Mouse (Mus musculus): Measurements from ENCODE around the gene Lipe. TPM values are rescaled to one million over a fixed set of nuclear protein-coding genes. Genes with fewer than 3 reads are reported as not detected.
A peak's percentile ranks its signal among the peaks of the same experiment; 100 is the strongest.

Gene Lipe
- total and polyA plus RNA-seq, 2 experiments from 2014 or later = 6.9 to 11.6 TPM

DNA sequence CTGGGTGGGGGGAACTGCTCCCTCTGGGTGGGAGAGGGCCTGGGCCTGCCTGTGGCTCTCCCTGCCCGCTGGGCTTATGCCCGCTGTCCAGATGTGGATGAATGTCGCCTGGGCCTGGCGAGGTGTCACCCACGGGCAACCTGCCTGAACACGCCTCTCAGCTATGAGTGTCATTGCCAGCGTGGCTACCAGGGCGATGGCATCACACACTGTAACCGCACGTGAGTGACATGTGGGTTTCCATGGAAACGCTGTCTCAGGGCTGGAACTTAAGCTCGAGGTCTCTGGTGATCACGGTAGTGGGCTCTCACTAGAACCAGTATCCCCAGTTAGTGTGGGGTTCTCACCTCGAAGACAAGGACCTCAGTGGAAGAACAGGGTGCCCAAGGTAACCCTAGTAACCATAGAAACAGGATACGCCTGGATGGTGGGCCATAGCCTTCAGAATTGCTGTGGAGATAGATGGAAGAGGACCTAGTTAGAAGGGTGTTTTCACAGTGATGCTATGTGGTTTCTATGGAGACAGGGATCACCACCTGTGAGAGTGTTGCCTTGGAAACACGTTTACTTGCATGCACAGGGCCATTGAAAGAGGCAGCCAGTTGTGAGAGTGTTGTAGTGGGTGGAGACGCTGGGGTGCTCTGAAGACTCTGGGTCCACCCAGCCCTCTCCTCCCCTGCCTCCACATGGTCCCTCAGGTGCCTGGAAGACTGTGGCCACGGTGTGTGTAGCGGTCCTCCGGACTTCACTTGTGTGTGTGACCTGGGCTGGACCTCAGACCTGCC lies 57.3 kb downstream of the Lipe start:
- peak overlapping the region; percentile 59 for H3K27ac ChIP-seq (ENCODE audit: low read depth, low read length)
- peaks cover 55% of the 10 kb centered on the region for H3K36me3 ChIP-seq (ENCODE audit: insufficient read depth, low read length)
- H3K9ac ChIP-seq (replicated peaks; ENCODE audit: low read length, poor library complexity, severe bottlenecking) = no peak overlapping the region
- peak; percentile 49 for DNase-seq (ENCODE audit: low spot score)
- TF ChIP-seq CTCF (IDR thresholded peaks at IDR 0.05) = no peak
- H3K4me1 ChIP-seq (ENCODE audit: insufficient read depth, low read length) = peaks cover 3% of the 10 kb centered on the region; the same call in 1 of the 2 replicates
- H3K27me3 ChIP-seq (ENCODE audit: insufficient read depth, low read length) = no peaks in the 10 kb centered on the region
- no peaks in the 10 kb centered on the region for H3K9me3 ChIP-seq (ENCODE audit: low read length)
- peak; percentile 64 for ATAC-seq (ENCODE audit: low FRiP score)
- no peak overlapping the region for H3K4me3 ChIP-seq (ENCODE audit: low read depth, low read length)
- WGBS = 62% methylated on average over 20 of the region's 20 CpGs
- no peak overlapping the region for H3K4me2 ChIP-seq (ENCODE audit: low read depth, low read length, poor library complexity, severe bottlenecking)

DNA sequence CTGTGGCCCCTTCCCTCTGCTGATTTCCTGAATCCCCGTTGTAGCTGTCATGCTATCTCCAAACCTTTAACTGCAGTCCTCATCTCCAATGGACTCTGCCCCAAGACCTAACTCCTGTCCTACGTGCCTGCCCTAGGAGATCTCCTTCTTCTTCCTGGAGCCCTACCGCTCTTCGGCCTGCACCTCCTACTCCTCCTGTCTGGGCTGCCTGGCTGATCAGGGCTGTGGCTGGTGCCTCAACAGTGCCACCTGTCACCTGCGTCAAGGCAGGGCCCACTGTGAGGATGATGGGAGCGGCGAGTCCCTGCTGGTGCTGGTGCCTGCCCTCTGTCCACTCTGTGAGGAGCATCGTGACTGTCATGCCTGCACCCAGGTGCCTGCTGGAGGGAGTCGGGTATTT lies 59.2 kb downstream of the Lipe start:
- Histone ChIP-seq H3K9me3 (ENCODE audit: low read length) (no peaks in the 10 kb centered on the region), H3K27ac (ENCODE audit: low read depth, low read length) (no peak overlapping the region), H3K4me3 (ENCODE audit: low read depth, low read length) (no peak overlapping the region), H3K36me3 (ENCODE audit: insufficient read depth, low read length) (peaks cover 56% of the 10 kb centered on the region), H3K4me1 (ENCODE audit: insufficient read depth, low read length) (peaks cover 3% of the 10 kb centered on the region; the same call in 1 of the 2 replicates), H3K9ac (replicated peaks; ENCODE audit: low read length, poor library complexity, severe bottlenecking) (no peak overlapping the region), H3K4me2 (ENCODE audit: low read depth, low read length, poor library complexity, severe bottlenecking) (no peak overlapping the region), H3K27me3 (ENCODE audit: insufficient read depth, low read length) (no peaks in the 10 kb centered on the region)
- WGBS = 94% methylated on average over 9 of the region's 9 CpGs
- DNase-seq (ENCODE audit: low spot score) = no peak
- ATAC-seq (ENCODE audit: low FRiP score) = no peak
- TF ChIP-seq CTCF (IDR thresholded peaks at IDR 0.05) = no peak

DNA sequence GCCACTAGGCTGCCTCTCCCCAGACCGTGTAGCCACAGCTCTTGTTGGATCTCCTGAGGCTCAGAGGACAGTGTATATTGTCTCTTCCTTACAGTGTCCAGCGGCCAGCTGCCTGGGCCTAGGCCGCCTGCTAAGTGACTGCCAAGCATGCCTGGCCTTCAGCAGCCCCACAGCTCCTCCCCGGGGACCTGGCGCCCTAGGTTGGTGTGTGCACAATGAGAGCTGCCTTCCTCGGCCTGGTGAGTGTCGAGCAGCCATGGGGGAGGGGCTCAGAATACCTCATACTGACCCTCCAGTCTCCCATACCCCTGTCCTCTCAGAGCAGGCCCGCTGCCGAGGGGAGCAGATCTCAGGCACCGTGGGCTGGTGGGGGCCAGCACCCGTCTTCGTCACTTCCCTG lies 64.0 kb downstream of the Lipe start:
- Histone ChIP-seq H3K4me2 (ENCODE audit: low read depth, low read length, poor library complexity, severe bottlenecking) (no peak overlapping the region), H3K27me3 (ENCODE audit: insufficient read depth, low read length) (no peaks in the 10 kb centered on the region), H3K4me3 (ENCODE audit: low read depth, low read length) (no peak overlapping the region), H3K27ac (ENCODE audit: low read depth, low read length) (no peak overlapping the region), H3K4me1 (ENCODE audit: insufficient read depth, low read length) (no peaks in the 10 kb centered on the region), H3K36me3 (ENCODE audit: insufficient read depth, low read length) (peaks cover 53% of the 10 kb centered on the region), H3K9me3 (ENCODE audit: low read length) (no peaks in the 10 kb centered on the region), H3K9ac (replicated peaks; ENCODE audit: low read length, poor library complexity, severe bottlenecking) (no peak overlapping the region)
- DNase-seq (ENCODE audit: low spot score) = no peak
- no peak for ATAC-seq (ENCODE audit: low FRiP score)
- WGBS = 80% methylated on average over 12 of the region's 12 CpGs
- no peak for TF ChIP-seq CTCF (IDR thresholded peaks at IDR 0.05)

DNA sequence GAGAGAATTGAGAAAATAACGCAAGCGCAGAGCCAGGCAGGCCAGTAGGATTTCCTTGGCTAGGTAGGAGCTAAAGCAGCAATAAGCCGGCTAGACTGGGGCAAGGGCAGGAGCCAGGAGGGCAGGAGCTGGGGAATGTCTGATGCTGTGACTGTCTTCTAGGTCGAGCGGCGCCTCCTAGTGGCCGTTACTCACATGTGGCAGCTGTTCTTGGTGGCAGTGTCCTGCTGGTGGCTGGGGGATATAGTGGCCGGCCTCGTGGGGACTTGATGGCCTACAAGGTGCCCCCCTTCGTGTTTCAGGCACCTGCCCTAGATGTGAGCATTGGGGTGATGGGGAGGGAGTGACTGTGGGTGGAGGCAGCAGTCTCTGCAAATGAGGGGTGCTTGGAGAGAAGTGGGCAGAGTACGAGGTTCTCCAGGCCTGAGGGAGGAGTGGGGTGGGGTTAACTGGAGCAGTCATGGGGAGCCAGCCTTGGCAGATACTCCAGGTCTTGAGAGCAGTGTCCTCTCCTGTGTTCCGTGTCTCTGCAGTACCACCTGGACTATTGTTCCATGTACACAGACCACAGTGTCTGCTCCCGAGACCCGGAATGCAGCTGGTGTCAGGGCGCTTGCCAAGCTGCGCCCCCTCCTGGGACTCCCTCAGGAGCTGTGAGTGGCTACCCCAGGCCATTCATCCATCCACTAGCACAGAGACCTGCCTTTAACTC lies 64.8 kb downstream of the Lipe start:
- no peaks in the 10 kb centered on the region for H3K9me3 ChIP-seq (ENCODE audit: low read length)
- H3K4me3 ChIP-seq (ENCODE audit: low read depth, low read length) = no peak overlapping the region
- ATAC-seq (ENCODE audit: low FRiP score) (peak; percentile 42), DNase-seq (ENCODE audit: low spot score) (peak; percentile 68)
- no peak overlapping the region for H3K9ac ChIP-seq (replicated peaks; ENCODE audit: low read length, poor library complexity, severe bottlenecking)
- peak; percentile 74 for TF ChIP-seq CTCF (IDR thresholded peaks at IDR 0.05)
- no peak overlapping the region for H3K4me2 ChIP-seq (ENCODE audit: low read depth, low read length, poor library complexity, severe bottlenecking)
- H3K27me3 ChIP-seq (ENCODE audit: insufficient read depth, low read length) = no peaks in the 10 kb centered on the region
- WGBS = 42% methylated on average over 16 of the region's 16 CpGs
- H3K36me3 ChIP-seq (ENCODE audit: insufficient read depth, low read length) = peaks cover 50% of the 10 kb centered on the region
- H3K4me1 ChIP-seq (ENCODE audit: insufficient read depth, low read length) = no peaks in the 10 kb centered on the region
- no peak overlapping the region for H3K27ac ChIP-seq (ENCODE audit: low read depth, low read length)

Other genes starting within 250 kb of the Lipe start
- 7.6 and 9.0 TPM in 2 replicates for gene Pou2f2, start 219.0 kb downstream of the Lipe start, total RNA-seq (2014; rRNA removed)
- 28.9 and 35.9 TPM in 2 replicates for gene Pou2f2, start 219.0 kb downstream of the Lipe start, polyA plus RNA-seq (2015; fragmentation: Nextera tagmentation; extraction: Ambion mirVana)
- gene Dedd2, start 178.1 kb downstream of the Lipe start, total RNA-seq (2014; rRNA removed) = 25.9 and 27.8 TPM in 2 replicates
- 17.7 and 18.7 TPM in 2 replicates for gene Dedd2, start 178.1 kb downstream of the Lipe start, polyA plus RNA-seq (2015; fragmentation: Nextera tagmentation; extraction: Ambion mirVana)
- 8.1 and 9.5 TPM in 2 replicates for gene Zfp526, start 177.3 kb downstream of the Lipe start, total RNA-seq (2014; rRNA removed)
- gene Zfp526, start 177.3 kb downstream of the Lipe start, polyA plus RNA-seq (2015; fragmentation: Nextera tagmentation; extraction: Ambion mirVana) = 0.94 and 1.0 TPM in 2 replicates
- gene Gsk3a, start 160.9 kb downstream of the Lipe start, total RNA-seq (2014; rRNA removed) = 155 and 169 TPM in 2 replicates
- gene Gsk3a, start 160.9 kb downstream of the Lipe start, polyA plus RNA-seq (2015; fragmentation: Nextera tagmentation; extraction: Ambion mirVana) = 20.3 and 20.6 TPM in 2 replicates
- 15.8 TPM in 2 replicates for gene Erf, start 147.9 kb downstream of the Lipe start, total RNA-seq (2014; rRNA removed)
- gene Erf, start 147.9 kb downstream of the Lipe start, polyA plus RNA-seq (2015; fragmentation: Nextera tagmentation; extraction: Ambion mirVana) = 2.2 and 3.0 TPM in 2 replicates
- 145 and 146 TPM in 2 replicates for gene Cic, start 131.0 kb downstream of the Lipe start, total RNA-seq (2014; rRNA removed)
- gene Cic, start 131.0 kb downstream of the Lipe start, polyA plus RNA-seq (2015; fragmentation: Nextera tagmentation; extraction: Ambion mirVana) = 26.8 and 31.9 TPM in 2 replicates
- gene Pafah1b3, start 100.7 kb downstream of the Lipe start, total RNA-seq (2014; rRNA removed) = 595 and 661 TPM in 2 replicates
- 604 and 629 TPM in 2 replicates for gene Pafah1b3, start 100.7 kb downstream of the Lipe start, polyA plus RNA-seq (2015; fragmentation: Nextera tagmentation; extraction: Ambion mirVana)
- gene Prr19, start 97.3 kb downstream of the Lipe start, total RNA-seq (2014; rRNA removed) = 2.0 and 2.5 TPM in 2 replicates
- 5.7 and 7.0 TPM in 2 replicates for gene Prr19, start 97.3 kb downstream of the Lipe start, polyA plus RNA-seq (2015; fragmentation: Nextera tagmentation; extraction: Ambion mirVana)
- 105 and 106 TPM in 2 replicates for gene Tmem145, start 92.6 kb downstream of the Lipe start, total RNA-seq (2014; rRNA removed)
- gene Tmem145, start 92.6 kb downstream of the Lipe start, polyA plus RNA-seq (2015; fragmentation: Nextera tagmentation; extraction: Ambion mirVana) = 131 and 143 TPM in 2 replicates
- 90.0 and 103 TPM in 2 replicates for gene Megf8, start 81.5 kb downstream of the Lipe start, total RNA-seq (2014; rRNA removed)
- 15.3 and 15.6 TPM in 2 replicates for gene Megf8, start 81.5 kb downstream of the Lipe start, polyA plus RNA-seq (2015; fragmentation: Nextera tagmentation; extraction: Ambion mirVana)
- not detected in 2 replicates for gene Cnfn, start 29.0 kb downstream of the Lipe start, total RNA-seq (2014; rRNA removed)
- not detected in 2 replicates for gene Cnfn, start 29.0 kb downstream of the Lipe start, polyA plus RNA-seq (2015; fragmentation: Nextera tagmentation; extraction: Ambion mirVana)
- not detected in 2 replicates for gene Cxcl17, start 14.2 kb upstream of the Lipe start, total RNA-seq (2014; rRNA removed)
- gene Cxcl17, start 14.2 kb upstream of the Lipe start, polyA plus RNA-seq (2015; fragmentation: Nextera tagmentation; extraction: Ambion mirVana) = 0.38 and 0.57 TPM in 2 replicates
- gene Ceacam1, start 78.9 kb upstream of the Lipe start, total RNA-seq (2014; rRNA removed) = 1.4 and 2.9 TPM in 2 replicates
- gene Ceacam1, start 78.9 kb upstream of the Lipe start, polyA plus RNA-seq (2015; fragmentation: Nextera tagmentation; extraction: Ambion mirVana) = 0.84 and 0.94 TPM in 2 replicates
- not detected in 2 replicates for gene Ceacam2, start 141.1 kb upstream of the Lipe start, total RNA-seq (2014; rRNA removed)
- not detected in 2 replicates for gene Ceacam2, start 141.1 kb upstream of the Lipe start, polyA plus RNA-seq (2015; fragmentation: Nextera tagmentation; extraction: Ambion mirVana)
- not detected in 2 replicates for gene Erich4, start 217.2 kb upstream of the Lipe start, total RNA-seq (2014; rRNA removed)
- gene Erich4, start 217.2 kb upstream of the Lipe start, polyA plus RNA-seq (2015; fragmentation: Nextera tagmentation; extraction: Ambion mirVana) = not detected in 2 replicates
- 54.3 and 58.1 TPM in 2 replicates for gene Dmac2, start 220.7 kb upstream of the Lipe start, total RNA-seq (2014; rRNA removed)
- gene Dmac2, start 220.7 kb upstream of the Lipe start, polyA plus RNA-seq (2015; fragmentation: Nextera tagmentation; extraction: Ambion mirVana) = 47.5 and 50.6 TPM in 2 replicates
- gene B3gnt8, start 227.9 kb upstream of the Lipe start, total RNA-seq (2014; rRNA removed) = 0.80 and 1.4 TPM in 2 replicates
- 0.62 and 0.97 TPM in 2 replicates for gene B3gnt8, start 227.9 kb upstream of the Lipe start, polyA plus RNA-seq (2015; fragmentation: Nextera tagmentation; extraction: Ambion mirVana)

All from midbrain, postnatal 0 days (tissue).